Mouse (Mus musculus): ENCODE measurements around the gene E2f2. TPM values are rescaled to one million over a fixed set of nuclear protein-coding genes. Genes with fewer than 3 reads are reported as not detected.

Gene E2f2
- total RNA-seq (2014; rRNA removed; ENCODE audit: low replicate concordance) = 6.4 and 6.9 TPM in 2 replicates
- polyA plus RNA-seq (2015; fragmentation: Nextera tagmentation; extraction: Ambion mirVana) = 2.4 and 2.6 TPM in 2 replicates

GRCm38 (mm10) chr4:136172011-136172541 is at the start of gene E2f2:
TSS of gene E2f2 (plus strand) at chr4:136172394.
- no peak for TF ChIP-seq EP300 (IDR thresholded peaks at IDR 0.05; ENCODE audit: low read depth)
- TF ChIP-seq CTCF (IDR thresholded peaks at IDR 0.05; ENCODE audit: low read depth) = no peak
- peak; percentile 80 for DNase-seq (ENCODE audit: low spot score)
- Histone ChIP-seq H3K4me1 (ENCODE audit: control insufficient read depth, insufficient read depth) (peaks cover 6% of the 10 kb centered on the region), H3K27me3 (ENCODE audit: control insufficient read depth, insufficient read depth, low read length) (no peaks in the 10 kb centered on the region), H3K36me3 (replicated peaks; ENCODE audit: control insufficient read depth, insufficient read depth, low read length) (no peaks in the 10 kb centered on the region), H3K9me3 (replicated peaks; ENCODE audit: control insufficient read depth, low read length) (no peaks in the 10 kb centered on the region), H3K27ac (ENCODE audit: low read depth) (peak within 1 kb of the TSS; percentile 5; the same call in 1 of the 2 replicates), H3K9ac (replicated peaks; ENCODE audit: low read depth, low read length) (peak within 1 kb of the TSS; percentile 60), H3K4me2 (ENCODE audit: low read depth, low read length) (peak within 1 kb of the TSS; percentile 100), H3K4me3 (ENCODE audit: low read depth, low read length) (peak within 1 kb of the TSS; percentile 84)
- WGBS = under 1% methylated on average over 35 of the region's 35 CpGs
- ATAC-seq (ENCODE audit: insufficient read depth, low read depth) = peak; percentile 62; the same call in 1 of the 2 replicates

GRCm38 (mm10) chr4:136123111-136123791 is 48.9 kb upstream of the E2f2 start:
- TF ChIP-seq EP300 (IDR thresholded peaks at IDR 0.05; ENCODE audit: low read depth) (no peak), CTCF (IDR thresholded peaks at IDR 0.05; ENCODE audit: low read depth) (no peak)
- no peaks in the 10 kb centered on the region for H3K27me3 ChIP-seq (ENCODE audit: control insufficient read depth, insufficient read depth, low read length)
- peak; percentile 47; the same call in 1 of the 2 replicates for ATAC-seq (ENCODE audit: insufficient read depth, low read depth)
- peak overlapping the region; percentile 74 for H3K27ac ChIP-seq (ENCODE audit: low read depth)
- H3K4me3 ChIP-seq (ENCODE audit: low read depth, low read length) = no peak overlapping the region
- 36% methylated on average over 8 of the region's 8 CpGs for WGBS
- no peaks in the 10 kb centered on the region for H3K36me3 ChIP-seq (replicated peaks; ENCODE audit: control insufficient read depth, insufficient read depth, low read length)
- H3K9ac ChIP-seq (replicated peaks; ENCODE audit: low read depth, low read length) = no peak overlapping the region
- no peak overlapping the region for H3K4me2 ChIP-seq (ENCODE audit: low read depth, low read length)
- DNase-seq (ENCODE audit: low spot score) = no peak
- H3K4me1 ChIP-seq (ENCODE audit: control insufficient read depth, insufficient read depth) = no peaks in the 10 kb centered on the region; the same call in 1 of the 2 replicates
- H3K9me3 ChIP-seq (replicated peaks; ENCODE audit: control insufficient read depth, low read length) = no peaks in the 10 kb centered on the region

- Histone ChIP-seq H3K9ac (replicated peaks; ENCODE audit: low read depth, low read length) (no peak overlapping the region), H3K36me3 (replicated peaks; ENCODE audit: control insufficient read depth, insufficient read depth, low read length) (no peaks in the 10 kb centered on the region), H3K9me3 (replicated peaks; ENCODE audit: control insufficient read depth, low read length) (no peaks in the 10 kb centered on the region), H3K4me3 (ENCODE audit: low read depth, low read length) (no peak overlapping the region), H3K4me2 (ENCODE audit: low read depth, low read length) (no peak overlapping the region), H3K4me1 (ENCODE audit: control insufficient read depth, insufficient read depth) (no peaks in the 10 kb centered on the region; the same call in 1 of the 2 replicates), H3K27me3 (ENCODE audit: control insufficient read depth, insufficient read depth, low read length) (no peaks in the 10 kb centered on the region), H3K27ac (ENCODE audit: low read depth) (peak overlapping the region; percentile 74)
- TF ChIP-seq EP300 (IDR thresholded peaks at IDR 0.05; ENCODE audit: low read depth) (no peak), CTCF (IDR thresholded peaks at IDR 0.05; ENCODE audit: low read depth) (no peak)
- 74% methylated on average over 3 of the region's 3 CpGs for WGBS
- ATAC-seq (ENCODE audit: insufficient read depth, low read depth) (no peak), DNase-seq (ENCODE audit: low spot score) (no peak)
Observed at GRCm38 (mm10) chr4:136123792-136124161, 48.4 kb upstream of the E2f2 start.

- no peak overlapping the region for H3K4me2 ChIP-seq (ENCODE audit: low read depth, low read length)
- H3K27ac ChIP-seq (ENCODE audit: low read depth) = no peak overlapping the region
- H3K4me1 ChIP-seq (ENCODE audit: control insufficient read depth, insufficient read depth) = no peaks in the 10 kb centered on the region; the same call in 1 of the 2 replicates
- no peak for ATAC-seq (ENCODE audit: insufficient read depth, low read depth)
- no peaks in the 10 kb centered on the region for H3K27me3 ChIP-seq (ENCODE audit: control insufficient read depth, insufficient read depth, low read length)
- 96% methylated on average over 4 of the region's 4 CpGs for WGBS
- no peak overlapping the region for H3K4me3 ChIP-seq (ENCODE audit: low read depth, low read length)
- no peak for DNase-seq (ENCODE audit: low spot score)
- H3K9ac ChIP-seq (replicated peaks; ENCODE audit: low read depth, low read length) = no peak overlapping the region
- no peaks in the 10 kb centered on the region for H3K9me3 ChIP-seq (replicated peaks; ENCODE audit: control insufficient read depth, low read length)
- H3K36me3 ChIP-seq (replicated peaks; ENCODE audit: control insufficient read depth, insufficient read depth, low read length) = no peaks in the 10 kb centered on the region
- TF ChIP-seq CTCF (IDR thresholded peaks at IDR 0.05; ENCODE audit: low read depth) (no peak), EP300 (IDR thresholded peaks at IDR 0.05; ENCODE audit: low read depth) (no peak)
Observed at GRCm38 (mm10) chr4:136124581-136124980, 47.6 kb upstream of the E2f2 start.

- 64% methylated on average over 11 of the region's 11 CpGs for WGBS
- no peak for DNase-seq (ENCODE audit: low spot score)
- no peak for TF ChIP-seq EP300 (IDR thresholded peaks at IDR 0.05; ENCODE audit: low read depth)
- no peak for TF ChIP-seq CTCF (IDR thresholded peaks at IDR 0.05; ENCODE audit: low read depth)
Observed at GRCm38 (mm10) chr4:136125458-136125857, 46.7 kb upstream of the E2f2 start.

More at GRCm38 (mm10) chr4:136125458-136125857, 46.7 kb upstream of the E2f2 start:
- no peak overlapping the region for H3K4me3 ChIP-seq (ENCODE audit: low read depth, low read length)
- H3K4me1 ChIP-seq (ENCODE audit: control insufficient read depth, insufficient read depth) = no peaks in the 10 kb centered on the region; the same call in 1 of the 2 replicates
- H3K27me3 ChIP-seq (ENCODE audit: control insufficient read depth, insufficient read depth, low read length) = no peaks in the 10 kb centered on the region
- no peak overlapping the region for H3K4me2 ChIP-seq (ENCODE audit: low read depth, low read length)
- H3K36me3 ChIP-seq (replicated peaks; ENCODE audit: control insufficient read depth, insufficient read depth, low read length) = no peaks in the 10 kb centered on the region
- no peaks in the 10 kb centered on the region for H3K9me3 ChIP-seq (replicated peaks; ENCODE audit: control insufficient read depth, low read length)
- no peak overlapping the region for H3K27ac ChIP-seq (ENCODE audit: low read depth)
- no peak for ATAC-seq (ENCODE audit: insufficient read depth, low read depth)
- no peak overlapping the region for H3K9ac ChIP-seq (replicated peaks; ENCODE audit: low read depth, low read length)
